Mouse (Mus musculus) bone marrow macrophage, adult 2 months (primary cell): ENCODE measurements around the gene Jmjd8. TPM values are rescaled to one million over a fixed set of nuclear protein-coding genes. Genes with fewer than 3 reads are reported as not detected.

Experiments
- H3K27ac ChIP-seq: 2 replicates; pipeline ENCODE4 v1.5.1; 2012; ENCODE audit warnings: low read depth, low read length; ENCODE audit not compliant: insufficient read depth
- H3K4me1 ChIP-seq: 2 replicates; pipeline ENCODE4 v1.6.1; 2012; ENCODE audit warnings: low read length; ENCODE audit not compliant: control insufficient read depth, insufficient read depth
- H3K4me3 ChIP-seq: 2 replicates; pipeline ENCODE4 v1.5.1; 2012; ENCODE audit warnings: mild to moderate bottlenecking, low read length, moderate library complexity; ENCODE audit not compliant: insufficient read depth
- CTCF ChIP-seq: IDR thresholded peaks from 2 replicates; pipeline ENCODE4 v1.5.1; 2012; ENCODE audit warnings: low read depth, mild to moderate bottlenecking, low read length, moderate library complexity
- POLR2A ChIP-seq: IDR thresholded peaks from 2 replicates; pipeline ENCODE4 v1.6.1; 2012; ENCODE audit warnings: mild to moderate bottlenecking, low read depth, low read length, borderline replicate concordance
- polyA plus RNA-seq: library from polyadenylated mRNA; stranded (reverse); fragments of >200 nt; gene quantifications from 2 replicates; pipeline ENCODE4 v1.2.4, GENCODE M21; 2012; ENCODE audit not compliant: missing spikeins, insufficient read depth, insufficient read length

Jmjd8 gene
- polyA plus RNA-seq, 1 experiment = 18.0 TPM

- TF ChIP-seq POLR2A = no peak
- no peak for TF ChIP-seq CTCF
- H3K4me3 ChIP-seq = no peak overlapping the region
- H3K4me1 ChIP-seq = peaks cover 14% of the 10 kb centered on the region
- H3K27ac ChIP-seq = no peak overlapping the region
Observed at GRCm38 (mm10) chr17:25877025-25877424, 48.4 kb downstream of the Jmjd8 start.

DNA sequence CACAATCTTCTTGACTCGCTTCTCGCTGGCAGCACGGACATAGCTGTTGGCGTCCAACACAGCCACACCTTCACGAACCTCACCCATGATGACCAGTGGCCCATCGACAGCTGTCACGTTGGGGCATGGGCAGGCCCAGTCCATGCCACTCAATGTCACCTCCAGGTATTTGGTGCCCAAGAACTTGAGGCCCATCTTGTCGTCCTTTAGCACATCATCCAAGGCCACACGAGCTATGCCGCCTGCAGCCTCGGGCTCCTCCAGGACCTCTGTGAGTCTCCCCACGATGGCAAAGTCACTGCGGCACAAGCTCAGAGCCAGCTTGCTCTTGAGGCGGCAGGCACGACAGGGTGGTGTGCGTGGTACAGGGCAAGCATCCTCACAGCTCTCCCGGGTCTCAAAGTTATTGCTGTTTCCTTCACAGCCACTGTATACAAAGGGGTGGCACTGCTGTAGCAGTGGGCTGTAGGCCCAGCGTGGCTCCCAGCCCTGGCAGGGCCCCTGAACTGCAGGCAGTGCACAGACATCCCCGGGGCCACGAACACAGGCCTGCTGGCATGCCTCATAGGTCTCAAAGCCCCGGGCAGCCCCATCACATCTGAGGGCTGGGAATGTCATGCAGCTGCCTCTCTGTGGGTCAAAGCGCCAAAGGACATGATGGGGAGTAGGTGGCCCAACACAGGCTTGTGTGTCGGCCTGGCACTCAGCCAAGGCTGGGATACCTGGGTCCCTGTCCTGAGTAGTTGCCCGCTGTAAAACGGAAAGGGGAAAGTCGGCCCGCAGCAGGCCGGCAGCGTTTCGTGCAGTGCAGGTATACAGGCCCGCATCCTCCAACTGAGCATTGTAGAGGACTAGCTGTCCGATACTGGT is 49.3 kb downstream of the Jmjd8 start:
- Histone ChIP-seq H3K27ac (no peak overlapping the region), H3K4me1 (peaks cover 14% of the 10 kb centered on the region), H3K4me3 (no peak overlapping the region)
- TF ChIP-seq CTCF = no peak
- no peak for TF ChIP-seq POLR2A

- Histone ChIP-seq H3K4me3 (no peak overlapping the region), H3K4me1 (peaks cover 14% of the 10 kb centered on the region), H3K27ac (no peak overlapping the region)
- TF ChIP-seq CTCF = no peak
- no peak for TF ChIP-seq POLR2A
Observed at GRCm38 (mm10) chr17:25878611-25879180, 50.0 kb downstream of the Jmjd8 start.

GRCm38 (mm10) chr17:25879261-25879660 is 50.6 kb downstream of the Jmjd8 start:
- TF ChIP-seq CTCF (peak; percentile 58), POLR2A (no peak)
- H3K27ac ChIP-seq = no peak overlapping the region
- no peak overlapping the region for H3K4me3 ChIP-seq
- H3K4me1 ChIP-seq = peaks cover 10% of the 10 kb centered on the region

- Histone ChIP-seq H3K4me3 (no peak overlapping the region), H3K4me1 (peaks cover 10% of the 10 kb centered on the region), H3K27ac (no peak overlapping the region)
- no peak for TF ChIP-seq CTCF
- TF ChIP-seq POLR2A = no peak
Observed at GRCm38 (mm10) chr17:25879750-25880149, 51.1 kb downstream of the Jmjd8 start.

DNA sequence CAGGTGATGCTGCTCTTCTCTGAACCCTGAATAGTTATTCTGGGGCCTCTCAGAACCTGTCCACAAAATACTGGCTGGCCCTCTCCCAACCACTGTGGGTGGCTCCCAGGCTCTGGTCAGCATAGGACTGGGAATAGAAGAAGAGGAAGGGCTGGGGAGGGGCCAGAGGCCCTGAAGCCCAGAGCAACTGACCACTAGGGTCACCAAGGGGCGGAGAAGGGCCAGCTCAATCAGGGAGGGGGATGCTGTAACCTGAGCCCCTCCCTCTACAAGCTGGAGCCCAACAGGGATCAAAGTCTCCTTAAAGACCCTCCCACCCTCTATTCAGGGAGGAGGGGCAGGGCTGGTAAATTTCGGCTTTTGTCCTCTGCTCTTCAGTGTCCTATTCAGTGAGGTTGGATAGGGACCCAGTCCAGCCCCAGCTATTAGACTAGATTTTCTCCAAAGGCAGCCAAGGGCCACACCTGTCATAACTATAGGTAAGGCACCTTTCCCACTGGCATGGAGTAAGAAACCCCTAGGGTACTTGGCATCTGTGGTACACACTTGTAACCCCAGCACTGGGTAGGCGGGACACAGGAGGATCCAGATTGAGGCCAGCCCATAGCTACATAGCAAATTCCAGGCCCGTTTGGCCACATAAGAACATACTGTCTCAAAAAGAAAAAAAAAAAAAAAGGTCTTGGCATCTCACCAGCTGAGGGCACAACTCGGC is 51.7 kb downstream of the Jmjd8 start, which contains the start of gene Wfikkn1:
Wfikkn1 (minus strand) TSS at position 663 of the 715 bp plus-strand sequence.
- no peak within 1 kb of the TSS for H3K4me3 ChIP-seq
- TF ChIP-seq CTCF = no peak
- TF ChIP-seq POLR2A = no peak
- no peak within 1 kb of the TSS for H3K27ac ChIP-seq
- H3K4me1 ChIP-seq = peaks cover 10% of the 10 kb centered on the region

- Histone ChIP-seq H3K4me3 (no peak overlapping the region), H3K4me1 (peaks cover 7% of the 10 kb centered on the region), H3K27ac (no peak overlapping the region)
- TF ChIP-seq CTCF (no peak), POLR2A (no peak)
Observed at GRCm38 (mm10) chr17:25880913-25881641, 52.4 kb downstream of the Jmjd8 start.

Other genes with a start within 250 kb of the Jmjd8 start
- gene Lmf1, start 249.8 kb upstream of the Jmjd8 start, polyA plus RNA-seq = 21.4 and 22.5 TPM in 2 replicates
- not detected in 2 replicates for gene Gng13, start 111.7 kb upstream of the Jmjd8 start, polyA plus RNA-seq
- gene Chtf18, start 101.4 kb upstream of the Jmjd8 start, polyA plus RNA-seq = 7.4 and 14.1 TPM in 2 replicates
- 10.1 and 10.2 TPM in 2 replicates for gene Rpusd1, start 101.2 kb upstream of the Jmjd8 start, polyA plus RNA-seq
- not detected in 2 replicates for gene Mslnl, start 92.8 kb upstream of the Jmjd8 start, polyA plus RNA-seq
- gene Msln, start 74.5 kb upstream of the Jmjd8 start, polyA plus RNA-seq = not detected in 2 replicates
- 36.9 and 40.9 TPM in 2 replicates for gene Narfl, start 55.1 kb upstream of the Jmjd8 start, polyA plus RNA-seq
- gene Haghl, start 43.2 kb upstream of the Jmjd8 start, polyA plus RNA-seq = 30.4 and 31.0 TPM in 2 replicates
- gene Ccdc78, start 42.3 kb upstream of the Jmjd8 start, polyA plus RNA-seq = not detected in 2 replicates
- gene Fam173a, start 36.0 kb upstream of the Jmjd8 start, polyA plus RNA-seq = 64.5 and 70.6 TPM in 2 replicates
- gene AC134908.4, start 33.2 kb upstream of the Jmjd8 start, polyA plus RNA-seq = not detected in 2 replicates
- 13.1 and 14.6 TPM in 2 replicates for gene Metrn, start 31.7 kb upstream of the Jmjd8 start, polyA plus RNA-seq
- gene Fbxl16, start 19.8 kb upstream of the Jmjd8 start, polyA plus RNA-seq = not detected in 2 replicates
- 11.9 and 14.0 TPM in 2 replicates for gene Wdr24, start 5.2 kb upstream of the Jmjd8 start, polyA plus RNA-seq
- gene Stub1, start 4.5 kb downstream of the Jmjd8 start, polyA plus RNA-seq = 84.9 and 89.7 TPM in 2 replicates
- gene Rhbdl1, start 8.4 kb downstream of the Jmjd8 start, polyA plus RNA-seq = 1.6 and 3.7 TPM in 2 replicates
- 1.5 TPM in 1 of 2 replicates, not detected in the other for gene Gm20683, start 12.9 kb downstream of the Jmjd8 start, polyA plus RNA-seq
- 30.8 and 35.1 TPM in 2 replicates for gene Rhot2, start 16.0 kb downstream of the Jmjd8 start, polyA plus RNA-seq
- gene Wdr90, start 32.6 kb downstream of the Jmjd8 start, polyA plus RNA-seq = 11.7 and 13.1 TPM in 2 replicates
- 10.3 and 16.6 TPM in 2 replicates for gene Mcrip2, start 39.9 kb downstream of the Jmjd8 start, polyA plus RNA-seq
- 16.1 and 17.0 TPM in 2 replicates for gene Mettl26, start 46.2 kb downstream of the Jmjd8 start, polyA plus RNA-seq
- 0.84 and 1.4 TPM in 2 replicates for gene Wfikkn1, start 52.0 kb downstream of the Jmjd8 start, polyA plus RNA-seq
- gene Rab40c, start 90.9 kb downstream of the Jmjd8 start, polyA plus RNA-seq = 30.0 and 32.8 TPM in 2 replicates
- gene Pigq, start 116.1 kb downstream of the Jmjd8 start, polyA plus RNA-seq = 51.1 and 53.4 TPM in 2 replicates
- not detected in 2 replicates for gene Nhlrc4, start 116.1 kb downstream of the Jmjd8 start, polyA plus RNA-seq
- not detected in 2 replicates for gene A930017K11Rik, start 123.7 kb downstream of the Jmjd8 start, polyA plus RNA-seq
- 12.1 and 12.7 TPM in 2 replicates for gene Capn15, start 156.9 kb downstream of the Jmjd8 start, polyA plus RNA-seq
- gene Rab11fip3, start 240.7 kb downstream of the Jmjd8 start, polyA plus RNA-seq = 7.9 and 8.3 TPM in 2 replicates